Mouse (Mus musculus) embryonic fibroblast, embryonic 13.5 days (primary cell): ENCODE data around the gene Pqlc3. TPM values are rescaled to one million over a fixed set of nuclear protein-coding genes. Genes with fewer than 3 reads are reported as not detected.

Experiments
- H3K27ac ChIP-seq: 2 replicates; pipeline ENCODE4 v1.5.1; 2012; ENCODE audit warnings: low read length, control low read depth, inconsistent platforms; ENCODE audit not compliant: insufficient read depth
- H3K4me1 ChIP-seq: 2 replicates; pipeline ENCODE4 v1.6.1; 2011; ENCODE audit warnings: low read length; ENCODE audit not compliant: control insufficient read depth, insufficient read depth
- H3K4me3 ChIP-seq: 2 replicates; pipeline ENCODE4 v1.5.1; 2011; ENCODE audit warnings: mild to moderate bottlenecking, control low read depth, low read length; ENCODE audit not compliant: insufficient read depth
- CTCF ChIP-seq: IDR thresholded peaks from 2 replicates; pipeline ENCODE4 v1.5.1; 2011; ENCODE audit warnings: mild to moderate bottlenecking, control low read depth, low read length, moderate library complexity, borderline replicate concordance; ENCODE audit not compliant: insufficient read depth
- POLR2A ChIP-seq: IDR thresholded peaks from 2 replicates; pipeline ENCODE4 v1.6.1; 2011; ENCODE audit warnings: low read depth, mild to moderate bottlenecking, control low read depth, low read length, moderate library complexity
- polyA plus RNA-seq: library from polyadenylated mRNA; stranded (reverse); fragments of >200 nt; gene quantifications from 2 replicates; pipeline ENCODE4 v1.2.4, GENCODE M21; 2011; ENCODE audit warnings: low read depth; ENCODE audit not compliant: missing spikeins, insufficient read length

Pqlc3 gene
- polyA plus RNA-seq, 1 experiment, result 77.4 TPM

- no peak overlapping the region for H3K27ac ChIP-seq
- no peaks in the 10 kb centered on the region; the same call in 1 of the 2 replicates for H3K4me1 ChIP-seq
- no peak for TF ChIP-seq CTCF
- TF ChIP-seq POLR2A, result no peak
- H3K4me3 ChIP-seq, result no peak overlapping the region
These were observed 9.3 kb upstream of the Pqlc3 start for GRCm38 (mm10) chr12:17009466-17009865.

- Histone ChIP-seq H3K27ac (no peak overlapping the region), H3K4me1 (peaks cover 7% of the 10 kb centered on the region; the same call in 1 of the 2 replicates), H3K4me3 (no peak overlapping the region)
- TF ChIP-seq POLR2A (no peak), CTCF (no peak)
These were observed 1.0 kb upstream of the Pqlc3 start for GRCm38 (mm10) chr12:17001211-17001610.

- Histone ChIP-seq H3K27ac (peak overlapping the region; percentile 69; the same call in 1 of the 2 replicates), H3K4me1 (peaks cover 7% of the 10 kb centered on the region; the same call in 1 of the 2 replicates), H3K4me3 (no peak overlapping the region)
- TF ChIP-seq CTCF, result no peak
- TF ChIP-seq POLR2A, result no peak
These were observed 420 bp upstream of the Pqlc3 start for GRCm38 (mm10) chr12:17000628-17001027.

GRCm38 (mm10) chr12:16999146-16999545 lies 1.1 kb downstream of the Pqlc3 start:
- no peak for TF ChIP-seq CTCF
- TF ChIP-seq POLR2A, result 0 out of 2 replicates have a peak, but pooled peaks have one; percentile 45
- Histone ChIP-seq H3K27ac (peak overlapping the region; percentile 69), H3K4me3 (peak overlapping the region; percentile 78), H3K4me1 (peaks cover 7% of the 10 kb centered on the region; the same call in 1 of the 2 replicates)

- H3K27ac ChIP-seq, result no peak overlapping the region
- H3K4me3 ChIP-seq, result no peak overlapping the region
- TF ChIP-seq POLR2A (0 out of 2 replicates have a peak, but pooled peaks have one; percentile 15), CTCF (no peak)
- H3K4me1 ChIP-seq, result peaks cover 6% of the 10 kb centered on the region; the same call in 1 of the 2 replicates
These were observed 3.2 kb downstream of the Pqlc3 start for GRCm38 (mm10) chr12:16996886-16997462.

GRCm38 (mm10) chr12:16996281-16996680 lies 3.9 kb downstream of the Pqlc3 start:
- no peak overlapping the region for H3K4me3 ChIP-seq

GRCm38 (mm10) chr12:16994291-16994690 lies 5.9 kb downstream of the Pqlc3 start:
- TF ChIP-seq CTCF, result no peak
- no peak for TF ChIP-seq POLR2A
- no peaks in the 10 kb centered on the region for H3K4me1 ChIP-seq
- no peak overlapping the region for H3K4me3 ChIP-seq
- H3K27ac ChIP-seq, result no peak overlapping the region

More at GRCm38 (mm10) chr12:16996281-16996680, 3.9 kb downstream of the Pqlc3 start:
- TF ChIP-seq POLR2A (no peak), CTCF (no peak)
- H3K27ac ChIP-seq, result no peak overlapping the region
- H3K4me1 ChIP-seq, result peaks cover 3% of the 10 kb centered on the region; the same call in 1 of the 2 replicates

- no peak overlapping the region for H3K27ac ChIP-seq
- H3K4me3 ChIP-seq, result no peak overlapping the region
- TF ChIP-seq CTCF (no peak), POLR2A (no peak)
- no peaks in the 10 kb centered on the region for H3K4me1 ChIP-seq
These were observed 7.9 kb downstream of the Pqlc3 start for GRCm38 (mm10) chr12:16992355-16992754.

GRCm38 (mm10) chr12:16991376-16991775 lies 8.8 kb downstream of the Pqlc3 start:
- Histone ChIP-seq H3K4me3 (no peak overlapping the region), H3K4me1 (no peaks in the 10 kb centered on the region), H3K27ac (no peak overlapping the region)
- TF ChIP-seq POLR2A (no peak), CTCF (no peak)

- H3K4me1 ChIP-seq, result no peaks in the 10 kb centered on the region
- H3K4me3 ChIP-seq, result no peak overlapping the region
- H3K27ac ChIP-seq, result no peak overlapping the region
- no peak for TF ChIP-seq POLR2A
- TF ChIP-seq CTCF, result no peak
These were observed 14.4 kb downstream of the Pqlc3 start for GRCm38 (mm10) chr12:16985778-16986177.
